Mouse (Mus musculus) urinary bladder, postnatal 25 days (tissue): ENCODE measurements around the gene Luzp2.

Experiments
- DNase-seq: peaks from one replicate; pipeline ENCODE4 v3.0.0; 2022; ENCODE audit warnings: low spot score

Gene Luzp2

DNA sequence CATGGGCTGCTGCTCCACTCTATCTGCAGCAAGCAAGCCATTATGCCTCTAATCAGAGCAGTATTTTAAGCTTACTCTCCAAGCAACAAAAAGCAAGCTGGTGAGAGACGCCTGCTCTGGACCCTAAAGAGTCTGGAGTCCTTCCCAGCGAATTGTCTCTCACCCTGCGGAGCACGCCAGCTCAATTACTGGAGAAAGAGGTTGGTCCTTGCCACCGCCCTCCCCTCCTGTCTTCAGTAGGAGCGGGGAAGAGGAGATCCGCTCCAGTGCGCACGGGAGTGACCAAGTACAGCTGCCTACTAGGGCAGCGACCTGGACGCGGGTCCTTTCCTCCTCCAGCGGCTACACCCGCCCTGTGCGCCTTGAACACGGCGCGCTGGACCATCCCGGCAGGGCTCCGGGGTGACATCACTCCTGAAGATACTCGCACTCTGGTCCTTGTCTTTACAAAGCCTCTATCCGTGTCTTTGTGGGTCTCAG is at the start of gene Luzp2:
Gene Luzp2, plus strand, starts transcription at position 127 of the 480 bp plus-strand sequence.
- no peak for DNase-seq

DNA sequence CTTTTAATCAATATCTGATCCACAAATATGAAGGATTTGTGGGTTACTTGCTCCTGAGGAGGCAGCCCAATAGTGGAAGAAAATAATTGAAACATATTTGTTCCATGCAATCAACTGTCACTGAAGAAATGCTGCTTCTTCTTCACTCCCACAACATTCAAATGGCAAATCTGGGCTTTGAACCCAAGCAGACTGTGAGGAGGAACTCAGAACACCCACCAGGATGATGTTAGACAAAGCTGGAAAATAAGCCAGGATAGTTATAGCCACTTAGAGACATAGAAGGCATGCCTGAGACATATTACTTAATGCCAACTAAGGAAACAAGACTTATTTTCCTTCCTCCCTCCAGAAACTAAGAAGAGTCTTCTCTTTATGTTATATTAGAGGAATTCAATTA is 47.8 kb upstream of the Luzp2 start:
- DNase-seq = no peak

- DNase-seq = no peak
These were observed 16.7 kb upstream of the Luzp2 start for GRCm38 (mm10) chr7:54818606-54819005.

- DNase-seq = no peak
These were observed 6.5 kb upstream of the Luzp2 start for GRCm38 (mm10) chr7:54828751-54829150.

GRCm38 (mm10) chr7:54835911-54836352 is 634 bp downstream of the Luzp2 start:
- no peak for DNase-seq

GRCm38 (mm10) chr7:54836437-54836836 is 1.1 kb downstream of the Luzp2 start:
- no peak for DNase-seq

DNA sequence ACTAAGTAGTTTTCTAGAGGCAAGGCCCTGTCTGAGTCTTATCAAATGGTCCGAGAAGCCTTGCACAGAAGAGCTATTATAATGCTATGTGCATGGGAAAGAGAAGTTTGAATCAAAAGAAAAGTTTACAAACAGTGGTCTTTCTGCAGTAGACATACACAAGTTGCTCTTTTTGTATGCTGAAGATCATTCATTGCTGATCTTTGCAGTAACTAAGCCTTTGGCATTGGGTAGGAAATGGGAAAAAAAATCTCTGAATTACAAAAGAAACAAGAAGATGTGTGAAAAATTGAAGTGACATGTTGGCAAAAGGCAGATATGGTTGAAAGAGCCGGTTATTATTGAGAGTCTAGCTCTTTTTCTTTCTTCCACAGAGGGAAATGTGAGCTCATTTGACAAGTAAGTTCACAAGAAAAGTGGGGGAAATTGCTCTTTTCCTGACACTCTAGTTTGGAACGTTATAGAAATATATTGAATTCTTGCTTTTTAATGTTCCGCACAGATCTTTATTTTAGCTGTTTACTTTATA is 7.6 kb downstream of the Luzp2 start:
- no peak for DNase-seq

- DNase-seq = no peak
These were observed 10.8 kb downstream of the Luzp2 start for GRCm38 (mm10) chr7:54845875-54846691.

DNA sequence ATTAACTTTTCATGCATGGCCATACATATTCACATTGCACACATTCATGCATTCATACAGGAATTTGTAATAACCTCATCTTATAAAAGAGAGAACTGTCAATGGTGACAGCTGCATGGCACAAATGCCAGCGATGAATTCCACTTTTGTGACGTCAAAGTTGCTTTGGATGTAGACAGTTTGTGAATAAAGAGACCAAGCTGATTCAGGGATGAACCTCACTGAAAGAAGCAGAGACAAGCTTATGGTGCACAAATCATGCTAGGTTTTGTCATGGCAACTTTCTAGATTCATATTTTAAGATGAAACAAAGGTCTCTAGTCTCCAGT is 11.4 kb downstream of the Luzp2 start:
- no peak for DNase-seq

DNA sequence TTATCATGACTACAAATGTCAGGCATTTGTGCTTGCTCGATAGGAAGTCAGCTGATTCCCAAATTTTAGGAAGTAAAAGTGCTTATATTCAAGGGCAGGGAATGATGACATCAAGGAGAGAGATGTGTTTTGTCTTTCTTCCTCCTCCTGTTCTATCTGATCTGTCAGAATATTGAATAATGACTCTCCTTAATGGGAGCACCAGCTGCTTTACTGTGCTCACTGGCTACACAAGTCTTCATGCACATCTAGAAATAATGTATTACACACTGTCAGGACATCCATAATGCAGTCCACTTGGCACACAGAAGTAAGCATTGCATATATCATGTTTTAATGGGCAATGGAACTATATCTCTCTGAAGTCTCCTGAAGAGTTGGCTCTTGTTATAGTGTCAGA is 17.6 kb downstream of the Luzp2 start:
- DNase-seq = no peak

- DNase-seq = no peak
These were observed 26.0 kb downstream of the Luzp2 start for GRCm38 (mm10) chr7:54861230-54861856.

- no peak for DNase-seq
These were observed 43.8 kb downstream of the Luzp2 start for GRCm38 (mm10) chr7:54878928-54879644.

DNA sequence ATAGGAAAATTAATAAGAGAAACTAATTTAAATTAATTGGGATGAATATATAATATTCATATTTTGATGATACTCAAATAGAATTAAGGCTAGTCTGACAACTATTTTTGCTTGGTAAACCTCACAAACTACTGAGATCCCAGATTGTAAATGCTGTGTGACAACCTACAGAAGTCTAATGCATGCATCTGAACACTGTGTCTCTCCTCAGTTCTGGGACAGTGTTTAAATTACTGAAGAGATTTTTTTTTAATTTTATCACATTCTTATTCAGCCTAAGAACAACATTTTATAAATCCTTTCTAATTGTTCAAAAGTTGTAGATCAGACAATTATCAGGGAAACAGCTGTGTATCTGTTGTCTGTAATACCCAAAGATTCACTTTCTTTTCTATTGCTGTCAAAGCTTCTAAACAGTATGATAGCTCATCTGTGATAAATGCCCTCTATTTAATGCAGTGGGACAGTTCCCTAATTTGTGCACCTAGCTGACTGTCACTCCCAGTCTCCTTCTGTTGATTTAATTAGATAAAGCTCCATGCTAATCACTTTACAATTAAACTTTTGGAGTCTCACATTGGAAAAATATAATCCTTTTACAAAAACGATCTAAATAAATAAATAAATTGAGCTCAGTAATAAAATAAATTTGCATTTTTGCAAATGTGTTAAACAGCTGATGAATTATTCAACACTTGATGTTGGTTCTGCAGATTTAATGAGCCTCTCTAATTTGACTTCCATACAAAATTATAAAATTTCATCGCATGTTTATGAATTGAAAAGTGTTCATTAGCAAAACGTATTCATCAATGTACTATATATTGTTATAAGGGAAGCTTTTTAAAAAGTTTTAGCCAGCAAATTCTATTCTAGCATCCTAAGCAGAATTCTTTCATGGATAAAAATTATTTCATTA is 58.7 kb downstream of the Luzp2 start:
- no peak for DNase-seq

GRCm38 (mm10) chr7:54898589-54898988 is 63.3 kb downstream of the Luzp2 start:
- DNase-seq = no peak

GRCm38 (mm10) chr7:54909958-54910357 is 74.7 kb downstream of the Luzp2 start:
- DNase-seq = no peak

DNA sequence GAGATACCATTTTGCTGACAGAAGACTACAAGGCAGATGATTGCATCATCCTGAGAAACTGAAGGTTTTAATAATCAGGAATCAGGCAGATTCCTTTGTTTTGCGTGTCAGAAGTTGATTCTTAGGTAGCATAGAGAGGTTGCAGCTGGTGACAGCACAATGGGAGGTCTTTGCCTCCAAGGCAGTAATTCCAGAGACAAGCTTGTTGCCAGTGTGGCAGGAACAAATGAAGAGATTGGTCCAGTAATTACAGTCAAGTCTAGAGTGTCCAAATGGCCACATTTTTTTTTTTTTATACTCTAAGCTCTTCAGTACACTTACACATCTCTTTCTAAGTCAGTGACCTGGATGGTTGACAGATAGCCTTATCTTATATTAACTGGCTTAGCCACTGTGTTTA is 78.7 kb downstream of the Luzp2 start:
- DNase-seq = no peak

- no peak for DNase-seq
These were observed 86.7 kb downstream of the Luzp2 start for GRCm38 (mm10) chr7:54921991-54922390.

GRCm38 (mm10) chr7:54956759-54957158 is 121.5 kb downstream of the Luzp2 start:
- DNase-seq = no peak

- no peak for DNase-seq
These were observed 127.4 kb downstream of the Luzp2 start for GRCm38 (mm10) chr7:54962678-54963077.

DNA sequence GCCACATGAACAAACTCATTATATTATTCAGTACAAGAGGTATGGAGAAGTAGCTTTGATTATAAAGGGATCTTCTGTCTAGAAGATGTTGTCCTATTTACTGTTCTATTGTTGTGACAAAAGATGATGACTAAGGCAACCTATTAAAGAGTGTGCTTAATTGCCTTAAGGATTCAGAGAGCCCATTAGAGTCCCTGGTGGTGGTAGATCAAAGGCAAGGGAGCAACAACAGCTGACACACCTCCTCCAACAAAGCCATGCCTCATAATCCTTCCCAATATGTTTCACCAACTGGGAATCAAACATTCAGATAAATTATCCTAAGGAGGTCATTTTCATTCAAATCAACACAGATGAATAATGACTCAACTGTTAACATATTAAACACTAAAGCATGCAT is 142.1 kb downstream of the Luzp2 start:
- no peak for DNase-seq

DNA sequence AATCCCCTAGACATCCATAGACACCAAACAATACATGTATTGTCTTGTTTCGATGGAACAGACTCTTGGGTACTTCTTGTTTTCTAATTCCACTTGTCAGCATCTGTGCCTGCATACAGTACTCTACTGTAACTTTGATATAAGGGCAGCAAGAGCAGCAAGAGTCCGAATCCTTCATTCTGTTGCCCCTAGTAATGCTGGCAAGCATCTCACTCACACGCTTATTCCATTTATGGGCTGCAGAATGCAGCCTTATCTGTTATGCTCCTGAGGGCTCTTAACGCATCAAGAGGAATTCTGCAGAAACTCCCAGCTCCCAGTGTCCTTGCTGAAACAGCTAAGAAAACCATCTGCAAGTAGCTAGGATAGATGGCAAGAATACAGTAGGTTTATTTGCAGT is 145.3 kb downstream of the Luzp2 start:
- no peak for DNase-seq

DNA sequence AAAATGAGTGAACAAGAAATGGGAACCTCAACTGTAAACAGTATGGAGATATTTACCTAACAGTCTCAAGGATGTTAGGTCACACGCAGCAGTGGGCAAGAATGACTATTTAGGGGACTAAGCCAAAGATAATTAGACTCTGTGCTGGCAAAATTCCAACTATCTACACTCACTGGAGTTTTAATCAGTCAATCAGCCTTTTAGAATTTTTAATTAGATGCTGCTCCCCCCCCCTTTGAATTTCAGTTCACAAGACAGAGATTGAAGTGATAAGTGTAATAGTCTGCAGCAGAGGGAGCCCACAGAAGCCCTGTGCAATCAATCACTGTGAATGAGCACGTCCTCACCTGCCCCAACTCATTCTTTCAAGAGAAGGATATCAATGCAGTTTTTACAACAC is 165.1 kb downstream of the Luzp2 start:
- no peak for DNase-seq
